Mouse (Mus musculus): ENCODE data around the gene Clic1.

The Clic1 gene

GRCm38 (mm10) chr17:35045807-35046680 lies 3.7 kb upstream of the Clic1 start:
- DNase-seq, result no peak

GRCm38 (mm10) chr17:35046681-35047455 lies 2.9 kb upstream of the Clic1 start, which contains the start of gene Msh5:
Gene Msh5, minus strand, starts transcription at chr17:35046745.
- peak; percentile 98 for DNase-seq

- DNase-seq, result peak; percentile 27
These were observed 2.1 kb upstream of the Clic1 start for GRCm38 (mm10) chr17:35047688-35048087.

GRCm38 (mm10) chr17:35048149-35048931 lies 1.4 kb upstream of the Clic1 start:
- DNase-seq, result peak; percentile 54

- DNase-seq, result peak; percentile 36
These were observed 780 bp upstream of the Clic1 start for GRCm38 (mm10) chr17:35048932-35049440.

- DNase-seq, result peak; percentile 86
These were observed 472 bp downstream of the Clic1 start for GRCm38 (mm10) chr17:35050126-35050750.

- DNase-seq, result peak; percentile 77
These were observed 1.7 kb downstream of the Clic1 start for GRCm38 (mm10) chr17:35051156-35052086.

GRCm38 (mm10) chr17:35052271-35052798 lies 2.6 kb downstream of the Clic1 start:
- DNase-seq, result no peak

GRCm38 (mm10) chr17:35055691-35056495 lies 6.1 kb downstream of the Clic1 start:
- DNase-seq, result no peak

- no peak for DNase-seq
These were observed 7.3 kb downstream of the Clic1 start for GRCm38 (mm10) chr17:35057090-35057489.

GRCm38 (mm10) chr17:35058316-35058715 lies 8.6 kb downstream of the Clic1 start:
- no peak for DNase-seq

GRCm38 (mm10) chr17:35058911-35059892 lies 9.4 kb downstream of the Clic1 start, which contains the start of gene Ddah2:
Gene Ddah2, plus strand, starts transcription at chr17:35059035.
- peak; percentile 93 for DNase-seq

GRCm38 (mm10) chr17:35060071-35060470 lies 10.3 kb downstream of the Clic1 start:
- DNase-seq, result no peak

GRCm38 (mm10) chr17:35060737-35061297 lies 11.1 kb downstream of the Clic1 start:
- no peak for DNase-seq

GRCm38 (mm10) chr17:35061299-35061698 lies 11.5 kb downstream of the Clic1 start:
- DNase-seq, result no peak

- DNase-seq, result no peak
These were observed 13.7 kb downstream of the Clic1 start for GRCm38 (mm10) chr17:35063466-35063865.

GRCm38 (mm10) chr17:35064378-35064877 lies 14.7 kb downstream of the Clic1 start:
- no peak for DNase-seq
